Mouse (Mus musculus): ENCODE results near the gene Nemf. TPM values are rescaled to one million over a fixed set of nuclear protein-coding genes. Genes with fewer than 3 reads are reported as not detected.

Nemf gene
- polyA plus RNA-seq, 1 experiment from 2014 or later, result 94.4 TPM

- Histone ChIP-seq H3K27me3 (replicated peaks; ENCODE audit: control insufficient read depth, insufficient read depth, low read length) (no peaks in the 10 kb centered on the region), H3K9me3 (ENCODE audit: control insufficient read depth, low read length) (no peaks in the 10 kb centered on the region), H3K4me1 (replicated peaks; ENCODE audit: control insufficient read depth, insufficient read depth, low read length) (peaks cover 26% of the 10 kb centered on the region), H3K36me3 (ENCODE audit: control insufficient read depth, insufficient read depth) (peaks cover 26% of the 10 kb centered on the region), H3K27ac (ENCODE audit: low read length) (no peak overlapping the region), H3K4me3 (replicated peaks; ENCODE audit: low read length) (no peak overlapping the region), H3K9ac (replicated peaks; ENCODE audit: low read depth, low read length) (no peak overlapping the region), H3K4me2 (ENCODE audit: low read length) (no peak overlapping the region)
- WGBS, result 80% methylated on average over 12 of the region's 12 CpGs
- ATAC-seq, result no peak
Observed at GRCm38 (mm10) chr12:69299231-69299630, 57.7 kb downstream of the Nemf start.

- no peak for ATAC-seq
- Histone ChIP-seq H3K4me1 (replicated peaks; ENCODE audit: control insufficient read depth, insufficient read depth, low read length) (peaks cover 26% of the 10 kb centered on the region), H3K36me3 (ENCODE audit: control insufficient read depth, insufficient read depth) (peaks cover 19% of the 10 kb centered on the region), H3K27me3 (replicated peaks; ENCODE audit: control insufficient read depth, insufficient read depth, low read length) (no peaks in the 10 kb centered on the region), H3K4me3 (replicated peaks; ENCODE audit: low read length) (peak overlapping the region; percentile 84), H3K9ac (replicated peaks; ENCODE audit: low read depth, low read length) (no peak overlapping the region), H3K9me3 (ENCODE audit: control insufficient read depth, low read length) (no peaks in the 10 kb centered on the region), H3K27ac (ENCODE audit: low read length) (no peak overlapping the region), H3K4me2 (ENCODE audit: low read length) (peak overlapping the region; percentile 69)
- 96% methylated on average over 4 of the region's 4 CpGs for WGBS
Observed at GRCm38 (mm10) chr12:69298281-69298680, 58.7 kb downstream of the Nemf start.

DNA sequence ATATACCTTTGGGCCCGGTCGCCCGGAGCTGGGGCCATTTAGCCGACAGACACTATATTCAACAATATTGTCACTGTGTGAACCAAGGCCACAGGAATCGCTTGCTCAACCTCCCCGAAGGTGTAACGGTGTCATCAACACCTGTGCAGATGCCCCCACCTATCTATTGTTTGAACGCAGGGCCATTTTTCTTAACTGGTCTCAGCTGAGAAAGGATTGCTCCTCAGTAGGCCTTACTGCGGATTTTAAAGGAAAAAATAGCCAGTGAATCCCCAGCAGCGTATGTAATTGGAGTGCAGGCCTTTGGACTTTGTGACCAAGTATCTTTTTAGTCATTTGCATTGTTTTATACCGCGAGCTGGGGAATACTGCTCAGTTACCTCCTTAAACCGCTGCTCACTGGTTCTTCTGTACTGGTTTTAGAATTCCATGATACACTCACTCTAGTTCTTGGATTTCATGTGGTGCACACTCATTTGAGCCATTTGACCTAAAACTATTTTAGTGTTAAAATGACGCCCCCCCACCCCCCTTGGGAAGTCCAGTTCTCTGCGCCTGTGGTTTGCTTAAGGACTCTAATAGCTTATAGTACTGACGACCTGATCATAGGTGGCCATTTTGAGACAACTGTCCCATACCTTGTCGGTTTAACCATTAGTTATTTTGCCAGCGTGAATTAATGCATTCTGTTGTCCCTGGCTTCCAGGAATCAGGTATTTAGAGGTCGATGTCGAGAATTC lies 59.4 kb downstream of the Nemf start:
- no peak for ATAC-seq
- peak overlapping the region; percentile 95 for H3K9ac ChIP-seq (replicated peaks; ENCODE audit: low read depth, low read length)
- 18% methylated on average over 20 of the region's 20 CpGs for WGBS

DNA sequence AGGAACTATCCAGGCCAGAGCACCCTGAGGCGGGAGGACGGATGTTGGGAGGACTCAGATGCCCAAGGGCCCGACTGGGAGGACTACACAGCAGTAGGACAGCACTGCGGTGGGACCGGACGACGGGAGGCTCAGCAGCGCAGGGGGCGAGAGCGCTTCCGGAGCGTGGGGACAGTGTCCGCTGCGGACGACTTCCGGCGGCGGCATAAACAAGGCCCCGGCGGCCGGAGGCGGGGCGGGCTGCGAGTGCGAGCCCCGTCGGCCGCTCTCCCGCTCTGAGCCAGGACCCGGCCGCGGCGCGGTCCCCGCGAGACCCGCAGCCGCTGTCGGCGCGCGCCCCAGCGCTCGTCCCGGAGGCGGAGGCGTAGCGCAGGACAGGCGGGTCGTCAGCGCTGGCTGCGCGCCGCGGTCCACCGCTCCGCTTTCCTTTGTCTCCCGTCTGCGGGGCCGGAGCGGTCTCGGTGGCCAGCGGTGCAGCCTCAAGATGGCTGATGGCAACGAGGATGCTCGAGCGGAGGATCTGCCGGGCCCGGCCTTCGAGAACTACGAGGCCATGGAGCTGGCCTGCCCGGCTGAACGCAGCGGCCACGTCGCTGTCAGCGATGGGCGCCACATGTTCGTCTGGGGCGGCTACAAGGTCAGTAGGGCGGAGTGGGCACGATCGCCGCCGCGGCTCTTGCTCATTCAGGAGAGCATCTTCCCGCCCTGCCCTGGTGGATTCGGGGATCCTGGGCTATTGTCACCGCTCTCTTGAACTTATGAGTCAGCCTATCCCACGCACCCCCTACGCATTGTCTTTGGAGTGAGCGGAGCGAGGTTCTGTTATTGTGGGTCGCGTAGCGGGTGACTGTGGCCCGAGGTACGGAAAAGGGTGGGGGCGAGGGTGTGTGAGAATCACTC lies 60.2 kb downstream of the Nemf start, which contains the start of gene Klhdc2:
TSS of gene Klhdc2 (plus strand) at position 171 of the 900 bp plus-strand sequence.
- under 1% methylated on average over 86 of the region's 98 CpGs for WGBS

More for the DNA sequence above, 59.4 kb downstream of the Nemf start:
- peak overlapping the region; percentile 69 for H3K4me2 ChIP-seq (ENCODE audit: low read length)
- peak overlapping the region; percentile 91 for H3K27ac ChIP-seq (ENCODE audit: low read length)
- H3K4me3 ChIP-seq (replicated peaks; ENCODE audit: low read length), result peak overlapping the region; percentile 84
- H3K36me3 ChIP-seq (ENCODE audit: control insufficient read depth, insufficient read depth), result peaks cover 14% of the 10 kb centered on the region
- H3K9me3 ChIP-seq (ENCODE audit: control insufficient read depth, low read length), result no peaks in the 10 kb centered on the region
- no peaks in the 10 kb centered on the region for H3K27me3 ChIP-seq (replicated peaks; ENCODE audit: control insufficient read depth, insufficient read depth, low read length)
- peaks cover 26% of the 10 kb centered on the region for H3K4me1 ChIP-seq (replicated peaks; ENCODE audit: control insufficient read depth, insufficient read depth, low read length)

DNA sequence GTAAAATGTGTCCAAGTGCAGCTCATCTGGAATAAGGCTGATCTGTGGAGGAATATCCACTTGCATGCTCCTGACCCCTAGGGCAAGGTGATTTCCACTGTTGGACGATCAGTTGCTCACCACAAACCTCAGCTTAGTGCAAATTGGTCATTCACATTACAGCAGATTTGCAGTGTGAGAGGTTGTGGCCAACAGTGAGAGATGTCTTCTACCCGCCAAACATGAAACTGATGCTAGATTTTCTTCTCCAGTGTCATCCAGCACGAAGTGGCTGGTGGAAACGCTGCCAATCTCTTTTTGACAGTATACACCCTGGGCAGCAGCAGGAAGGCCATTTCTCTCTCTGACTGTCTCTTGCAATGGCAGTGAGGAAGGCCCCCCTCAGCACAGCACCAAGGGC lies 61.3 kb downstream of the Nemf start:
- H3K4me1 ChIP-seq (replicated peaks; ENCODE audit: control insufficient read depth, insufficient read depth, low read length), result peaks cover 26% of the 10 kb centered on the region
- peak overlapping the region; percentile 91 for H3K27ac ChIP-seq (ENCODE audit: low read length)
- H3K27me3 ChIP-seq (replicated peaks; ENCODE audit: control insufficient read depth, insufficient read depth, low read length), result no peaks in the 10 kb centered on the region
- H3K36me3 ChIP-seq (ENCODE audit: control insufficient read depth, insufficient read depth), result peaks cover 3% of the 10 kb centered on the region; the same call in 1 of the 2 replicates
- H3K4me3 ChIP-seq (replicated peaks; ENCODE audit: low read length), result peak overlapping the region; percentile 84
- H3K9ac ChIP-seq (replicated peaks; ENCODE audit: low read depth, low read length), result peak overlapping the region; percentile 95
- no peak for ATAC-seq
- 88% methylated on average over 4 of the region's 4 CpGs for WGBS
- peak overlapping the region; percentile 69 for H3K4me2 ChIP-seq (ENCODE audit: low read length)
- no peaks in the 10 kb centered on the region for H3K9me3 ChIP-seq (ENCODE audit: control insufficient read depth, low read length)

More for the DNA sequence above, 60.2 kb downstream of the Nemf start, which contains the start of gene Klhdc2:
- ATAC-seq, result peak; percentile 95
- peaks cover 6% of the 10 kb centered on the region; the same call in 1 of the 2 replicates for H3K36me3 ChIP-seq (ENCODE audit: control insufficient read depth, insufficient read depth)
- peak within 1 kb of the TSS; percentile 91 for H3K27ac ChIP-seq (ENCODE audit: low read length)
- peak within 1 kb of the TSS; percentile 69 for H3K4me2 ChIP-seq (ENCODE audit: low read length)
- H3K27me3 ChIP-seq (replicated peaks; ENCODE audit: control insufficient read depth, insufficient read depth, low read length), result no peaks in the 10 kb centered on the region
- no peaks in the 10 kb centered on the region for H3K9me3 ChIP-seq (ENCODE audit: control insufficient read depth, low read length)
- H3K4me3 ChIP-seq (replicated peaks; ENCODE audit: low read length), result peak within 1 kb of the TSS; percentile 84
- peaks cover 26% of the 10 kb centered on the region for H3K4me1 ChIP-seq (replicated peaks; ENCODE audit: control insufficient read depth, insufficient read depth, low read length)
- H3K9ac ChIP-seq (replicated peaks; ENCODE audit: low read depth, low read length), result peak within 1 kb of the TSS; percentile 95

GRCm38 (mm10) chr12:69294936-69295335 lies 62.0 kb downstream of the Nemf start:
- H3K4me2 ChIP-seq (ENCODE audit: low read length), result no peak overlapping the region
- 90% methylated on average over 2 of the region's 2 CpGs for WGBS
- ATAC-seq, result no peak
- H3K27ac ChIP-seq (ENCODE audit: low read length), result no peak overlapping the region
- H3K4me3 ChIP-seq (replicated peaks; ENCODE audit: low read length), result no peak overlapping the region
- H3K9ac ChIP-seq (replicated peaks; ENCODE audit: low read depth, low read length), result no peak overlapping the region
- H3K36me3 ChIP-seq (ENCODE audit: control insufficient read depth, insufficient read depth), result no peaks in the 10 kb centered on the region
- H3K9me3 ChIP-seq (ENCODE audit: control insufficient read depth, low read length), result no peaks in the 10 kb centered on the region
- H3K4me1 ChIP-seq (replicated peaks; ENCODE audit: control insufficient read depth, insufficient read depth, low read length), result peaks cover 26% of the 10 kb centered on the region
- H3K27me3 ChIP-seq (replicated peaks; ENCODE audit: control insufficient read depth, insufficient read depth, low read length), result no peaks in the 10 kb centered on the region

DNA sequence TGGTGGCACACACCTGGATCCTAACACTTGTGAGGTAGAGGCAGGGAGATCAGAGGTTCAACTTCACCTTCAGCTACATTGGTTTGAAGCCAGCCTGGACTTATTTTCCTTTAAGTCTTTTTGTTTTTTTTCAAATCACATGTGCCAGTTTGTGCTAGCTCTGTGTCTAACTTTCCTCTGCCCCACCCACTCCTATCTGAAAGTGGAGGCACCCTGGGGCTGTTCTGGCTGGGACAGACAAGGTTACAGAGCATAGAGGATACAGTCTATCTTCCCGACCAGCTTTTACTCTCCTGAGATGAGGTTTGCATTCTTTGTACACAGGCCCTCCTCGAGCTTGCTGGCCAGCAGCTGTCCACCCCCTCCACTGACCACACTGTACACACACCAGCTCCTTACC lies 63.1 kb downstream of the Nemf start:
- Histone ChIP-seq H3K9ac (replicated peaks; ENCODE audit: low read depth, low read length) (no peak overlapping the region), H3K9me3 (ENCODE audit: control insufficient read depth, low read length) (no peaks in the 10 kb centered on the region)

GRCm38 (mm10) chr12:69292401-69292800 lies 64.6 kb downstream of the Nemf start:
- H3K4me2 ChIP-seq (ENCODE audit: low read length), result no peak overlapping the region
- no peaks in the 10 kb centered on the region for H3K9me3 ChIP-seq (ENCODE audit: control insufficient read depth, low read length)
- ATAC-seq, result no peak
- no peaks in the 10 kb centered on the region for H3K27me3 ChIP-seq (replicated peaks; ENCODE audit: control insufficient read depth, insufficient read depth, low read length)
- H3K27ac ChIP-seq (ENCODE audit: low read length), result no peak overlapping the region
- no peaks in the 10 kb centered on the region for H3K36me3 ChIP-seq (ENCODE audit: control insufficient read depth, insufficient read depth)
- H3K9ac ChIP-seq (replicated peaks; ENCODE audit: low read depth, low read length), result no peak overlapping the region
- H3K4me1 ChIP-seq (replicated peaks; ENCODE audit: control insufficient read depth, insufficient read depth, low read length), result peaks cover 6% of the 10 kb centered on the region
- H3K4me3 ChIP-seq (replicated peaks; ENCODE audit: low read length), result no peak overlapping the region
- 90% methylated on average over 6 of the region's 6 CpGs for WGBS

More for the DNA sequence above, 63.1 kb downstream of the Nemf start:
- WGBS, result 72% methylated on average over 2 of the region's 2 CpGs
- H3K27ac ChIP-seq (ENCODE audit: low read length), result no peak overlapping the region
- no peak overlapping the region for H3K4me2 ChIP-seq (ENCODE audit: low read length)
- H3K36me3 ChIP-seq (ENCODE audit: control insufficient read depth, insufficient read depth), result no peaks in the 10 kb centered on the region
- no peak overlapping the region for H3K4me3 ChIP-seq (replicated peaks; ENCODE audit: low read length)
- ATAC-seq, result no peak
- H3K27me3 ChIP-seq (replicated peaks; ENCODE audit: control insufficient read depth, insufficient read depth, low read length), result no peaks in the 10 kb centered on the region
- H3K4me1 ChIP-seq (replicated peaks; ENCODE audit: control insufficient read depth, insufficient read depth, low read length), result peaks cover 17% of the 10 kb centered on the region

- WGBS, result 75% methylated on average over 9 of the region's 9 CpGs
- Histone ChIP-seq H3K9ac (replicated peaks; ENCODE audit: low read depth, low read length) (no peak overlapping the region), H3K4me2 (ENCODE audit: low read length) (no peak overlapping the region), H3K27ac (ENCODE audit: low read length) (no peak overlapping the region), H3K4me3 (replicated peaks; ENCODE audit: low read length) (no peak overlapping the region), H3K27me3 (replicated peaks; ENCODE audit: control insufficient read depth, insufficient read depth, low read length) (no peaks in the 10 kb centered on the region), H3K9me3 (ENCODE audit: control insufficient read depth, low read length) (no peaks in the 10 kb centered on the region), H3K4me1 (replicated peaks; ENCODE audit: control insufficient read depth, insufficient read depth, low read length) (no peaks in the 10 kb centered on the region), H3K36me3 (ENCODE audit: control insufficient read depth, insufficient read depth) (no peaks in the 10 kb centered on the region)
- ATAC-seq, result no peak
Observed at GRCm38 (mm10) chr12:69288699-69289098, 68.3 kb downstream of the Nemf start.

Data from forebrain, embryonic 16.5 days (tissue).